Mouse (Mus musculus) megakaryocyte-erythroid progenitor cell, adult 5 weeks (primary cell): Measurements from ENCODE around the gene Sidt2. TPM values are rescaled to one million over a fixed set of nuclear protein-coding genes. Genes with fewer than 3 reads are reported as not detected.

Experiments used
- polyA plus RNA-seq: library from polyadenylated mRNA; stranded (reverse); fragments of >175 nt; gene quantifications from 2 replicates; pipeline ENCODE4 v1.2.3, GENCODE M21; 2012

Sidt2 gene
- polyA plus RNA-seq: 63.1 and 63.3 TPM in 2 replicates

GRCm38 (mm10) chr9:45955107-45955963 is at the start of gene Sidt2:
Gene Sidt2, minus strand, starts transcription at chr9:45955258.

GRCm38 (mm10) chr9:45935628-45936210 is 19.3 kb downstream of the Sidt2 start, which contains the start of gene Tagln:
Gene Tagln, minus strand, starts transcription at chr9:45936058.

GRCm38 (mm10) chr9:45906355-45907077 is 48.5 kb downstream of the Sidt2 start, which contains the start of the genes Pcsk7 and Rnf214:
Gene Pcsk7, plus strand, starts transcription at chr9:45906497.
Gene Rnf214, minus strand, starts transcription at chr9:45906911.

Other genes starting within 250 kb of the Sidt2 start
- gene Cep164, start 126.6 kb downstream of the Sidt2 start, polyA plus RNA-seq: 60.4 and 71.0 TPM in 2 replicates
- 20.6 and 33.6 TPM in 2 replicates for gene Bace1, start 116.7 kb downstream of the Sidt2 start, polyA plus RNA-seq
- 10.4 and 12.6 TPM in 2 replicates for gene Pcsk7, start 48.8 kb downstream of the Sidt2 start, polyA plus RNA-seq
- gene Rnf214, start 48.3 kb downstream of the Sidt2 start, polyA plus RNA-seq: 13.4 and 14.2 TPM in 2 replicates
- 0.24 and 0.34 TPM in 2 replicates for gene Tagln, start 19.2 kb downstream of the Sidt2 start, polyA plus RNA-seq
- gene Pafah1b2, start 57.4 kb upstream of the Sidt2 start, polyA plus RNA-seq: 93.9 and 102 TPM in 2 replicates
- 21.0 and 25.5 TPM in 2 replicates for gene Sik3, start 57.6 kb upstream of the Sidt2 start, polyA plus RNA-seq